Mouse (Mus musculus): ENCODE data around the gene Thap7. TPM values are rescaled to one million over a fixed set of nuclear protein-coding genes. Genes with fewer than 3 reads are reported as not detected.
"Not testable (repeated sequence)": the region's sequence is repeated elsewhere in the genome, so short reads cannot be mapped to it uniquely, and the experiment has no call there.

Thap7 gene
- polyA plus RNA-seq, 1 experiment from 2014 or later, result 55.2 TPM

DNA sequence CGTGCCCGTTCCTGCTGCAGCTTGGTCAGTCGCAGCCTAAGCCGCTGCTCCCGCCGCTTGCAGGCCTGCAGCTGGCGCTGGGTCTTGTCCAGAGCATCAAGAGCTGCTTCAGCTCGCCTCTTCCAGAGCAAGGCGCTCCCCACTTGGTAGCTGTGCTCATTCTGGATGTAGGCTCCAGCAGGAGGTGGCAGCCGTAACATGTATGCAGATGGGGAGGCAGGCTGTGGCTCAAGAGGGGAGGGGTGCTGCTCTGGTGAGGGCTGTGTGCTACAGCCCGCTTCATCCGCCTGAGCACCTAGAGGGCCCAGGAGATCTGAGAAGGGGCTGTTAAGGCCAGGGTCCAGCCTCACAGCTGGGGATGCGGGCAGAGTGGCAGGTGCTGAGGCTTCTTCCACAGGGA lies 2.7 kb downstream of the Thap7 start:
- Histone ChIP-seq H3K4me2 (no peak overlapping the region), H3K9ac (no peak overlapping the region), H3K27ac (no peak overlapping the region), H3K4me3 (replicated peaks) (no peak overlapping the region), H3K4me1 (peaks cover 25% of the 10 kb centered on the region), H3K9me3 (replicated peaks) (no peaks in the 10 kb centered on the region), H3K27me3 (no peaks in the 10 kb centered on the region), H3K36me3 (peaks cover 62% of the 10 kb centered on the region)
- no peak for ATAC-seq (replicated peaks; ENCODE audit: low FRiP score)
- WGBS, result 88% methylated on average over 13 of the region's 13 CpGs

DNA sequence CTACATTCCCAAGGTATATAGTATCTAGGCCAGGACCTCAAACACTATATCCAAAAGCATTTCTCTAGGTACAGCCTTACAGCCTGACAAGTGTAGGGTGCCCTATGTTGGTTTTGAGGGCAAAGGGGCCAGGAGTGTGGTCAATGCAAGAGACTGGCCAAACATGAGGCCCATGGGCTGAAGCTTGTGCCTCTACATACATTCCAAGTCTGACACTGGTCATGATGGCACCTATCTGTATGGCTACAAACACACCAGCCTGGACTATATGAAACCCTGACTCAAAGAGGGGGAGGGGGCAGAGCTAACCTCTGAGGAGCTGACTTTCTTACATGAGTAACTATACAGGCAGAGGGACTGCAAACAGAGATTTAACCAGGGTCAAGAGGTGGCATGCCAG lies 3.3 kb downstream of the Thap7 start:
- peaks cover 68% of the 10 kb centered on the region for H3K36me3 ChIP-seq
- no peak overlapping the region for H3K27ac ChIP-seq
- H3K4me1 ChIP-seq, result peaks cover 25% of the 10 kb centered on the region
- no peaks in the 10 kb centered on the region for H3K9me3 ChIP-seq (replicated peaks)
- no peak for ATAC-seq (replicated peaks; ENCODE audit: low FRiP score)
- H3K27me3 ChIP-seq, result no peaks in the 10 kb centered on the region
- no peak overlapping the region for H3K4me3 ChIP-seq (replicated peaks)
- H3K9ac ChIP-seq, result no peak overlapping the region
- H3K4me2 ChIP-seq, result no peak overlapping the region

DNA sequence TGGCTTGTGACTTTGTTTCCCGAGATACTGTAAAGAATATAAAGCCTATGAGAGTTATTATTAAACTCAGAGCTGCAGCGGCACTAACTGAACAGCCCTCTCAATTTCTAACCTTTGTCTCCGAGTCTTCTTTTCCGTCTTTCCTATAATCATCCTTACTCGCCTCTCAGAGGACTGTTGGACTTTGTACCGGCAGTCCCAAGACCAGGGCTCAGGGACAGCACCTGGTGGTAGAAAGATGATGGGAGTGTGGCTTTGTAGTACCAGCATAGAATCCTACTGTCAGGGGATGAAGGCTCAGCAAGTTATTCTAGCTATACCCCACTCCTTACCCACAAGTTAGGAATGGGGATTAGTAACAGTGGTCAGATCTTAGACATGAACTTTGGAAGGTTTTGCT lies 4.7 kb downstream of the Thap7 start:
- H3K27ac ChIP-seq, result peak overlapping the region; percentile 54
- H3K27me3 ChIP-seq, result no peaks in the 10 kb centered on the region
- no peak overlapping the region for H3K9ac ChIP-seq
- ATAC-seq (replicated peaks; ENCODE audit: low FRiP score), result no peak
- H3K4me1 ChIP-seq, result peaks cover 16% of the 10 kb centered on the region
- peaks cover 82% of the 10 kb centered on the region for H3K36me3 ChIP-seq
- 91% methylated on average over 6 of the region's 6 CpGs for WGBS
- no peaks in the 10 kb centered on the region for H3K9me3 ChIP-seq (replicated peaks)
- H3K4me3 ChIP-seq (replicated peaks), result no peak overlapping the region
- no peak overlapping the region for H3K4me2 ChIP-seq

DNA sequence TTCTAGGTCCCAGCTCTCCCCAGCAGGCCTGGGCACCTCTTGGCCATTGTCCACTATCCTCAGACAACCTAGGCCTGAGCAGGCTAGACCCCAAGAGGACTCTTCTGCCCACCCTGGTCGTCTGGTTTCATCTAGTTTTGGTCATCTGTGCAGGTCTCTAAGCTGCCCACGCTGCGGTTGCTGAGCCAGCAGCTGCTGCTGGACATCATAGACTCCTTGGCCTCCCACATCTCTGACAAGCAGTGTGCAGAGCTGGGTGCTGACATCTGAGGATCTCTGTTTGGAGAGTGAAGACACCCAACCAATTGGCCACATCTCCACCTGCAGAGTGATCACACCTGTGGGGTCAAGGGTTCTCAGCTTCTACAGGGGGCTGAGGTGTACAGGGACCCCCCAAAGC lies 5.4 kb downstream of the Thap7 start:
- no peak for ATAC-seq (replicated peaks; ENCODE audit: low FRiP score)
- H3K9ac ChIP-seq, result no peak overlapping the region

DNA sequence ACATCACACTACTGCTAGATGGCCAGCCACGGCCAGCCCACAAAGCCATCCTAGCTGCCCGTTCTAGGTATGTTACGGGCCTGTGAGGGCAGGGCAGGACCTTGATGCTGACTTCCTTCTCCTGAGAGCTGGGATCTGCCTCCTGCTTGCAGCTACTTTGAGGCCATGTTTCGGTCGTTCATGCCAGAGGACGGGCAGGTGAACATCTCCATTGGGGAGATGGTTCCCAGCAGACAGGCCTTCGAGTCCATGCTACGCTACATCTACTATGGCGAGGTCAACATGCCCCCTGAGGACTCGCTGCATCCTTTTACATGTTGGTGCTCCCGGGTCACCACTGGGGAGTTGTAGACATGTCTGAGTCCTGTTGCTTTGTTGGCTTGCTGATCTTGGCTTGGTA lies 6.8 kb downstream of the Thap7 start:
- no peaks in the 10 kb centered on the region for H3K9me3 ChIP-seq (replicated peaks)
- 89% methylated on average over 11 of the region's 11 CpGs for WGBS
- no peak for ATAC-seq (replicated peaks; ENCODE audit: low FRiP score)
- H3K36me3 ChIP-seq, result peaks cover 98% of the 10 kb centered on the region
- no peak overlapping the region for H3K4me3 ChIP-seq (replicated peaks)
- H3K4me1 ChIP-seq, result peaks cover 5% of the 10 kb centered on the region; the same call in 1 of the 2 replicates
- H3K27ac ChIP-seq, result no peak overlapping the region
- no peaks in the 10 kb centered on the region for H3K27me3 ChIP-seq
- H3K4me2 ChIP-seq, result no peak overlapping the region
- H3K9ac ChIP-seq, result no peak overlapping the region

More for the DNA sequence above, 5.4 kb downstream of the Thap7 start:
- 83% methylated on average over 3 of the region's 3 CpGs for WGBS
- no peak overlapping the region for H3K4me2 ChIP-seq
- H3K27me3 ChIP-seq, result no peaks in the 10 kb centered on the region
- no peak overlapping the region for H3K4me3 ChIP-seq (replicated peaks)
- peaks cover 15% of the 10 kb centered on the region for H3K4me1 ChIP-seq
- peak overlapping the region; percentile 54; the same call in 1 of the 2 replicates for H3K27ac ChIP-seq
- peaks cover 89% of the 10 kb centered on the region for H3K36me3 ChIP-seq
- no peaks in the 10 kb centered on the region for H3K9me3 ChIP-seq (replicated peaks)

DNA sequence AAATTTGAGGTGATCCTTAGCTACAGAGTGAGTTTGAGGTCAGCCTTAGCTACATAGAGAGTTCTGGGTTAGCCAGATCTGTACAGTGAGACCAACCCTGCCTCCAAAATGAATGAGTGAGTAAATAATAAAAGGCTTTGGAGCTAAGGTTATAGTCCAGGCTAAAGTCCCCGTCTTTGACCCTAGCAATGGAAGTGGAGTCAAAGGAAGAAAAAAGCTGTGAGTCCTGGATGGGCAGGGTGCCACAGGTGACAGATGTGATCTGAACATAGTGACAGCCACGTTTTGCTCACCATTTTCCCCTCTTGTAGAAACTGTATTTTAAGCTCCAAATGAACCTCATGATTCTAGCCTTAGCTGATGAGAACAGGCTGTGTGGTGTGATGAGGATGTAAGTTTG lies 12.0 kb downstream of the Thap7 start:
- no peaks in the 10 kb centered on the region for H3K27me3 ChIP-seq
- no peak overlapping the region for H3K4me2 ChIP-seq
- H3K27ac ChIP-seq, result no peak overlapping the region
- H3K36me3 ChIP-seq, result peaks cover 96% of the 10 kb centered on the region
- ATAC-seq (replicated peaks; ENCODE audit: low FRiP score), result no peak
- H3K4me1 ChIP-seq, result no peaks in the 10 kb centered on the region
- 86% methylated on average over 2 of the region's 2 CpGs for WGBS
- no peak overlapping the region for H3K4me3 ChIP-seq (replicated peaks)
- H3K9me3 ChIP-seq (replicated peaks), result no peaks in the 10 kb centered on the region
- no peak overlapping the region for H3K9ac ChIP-seq

DNA sequence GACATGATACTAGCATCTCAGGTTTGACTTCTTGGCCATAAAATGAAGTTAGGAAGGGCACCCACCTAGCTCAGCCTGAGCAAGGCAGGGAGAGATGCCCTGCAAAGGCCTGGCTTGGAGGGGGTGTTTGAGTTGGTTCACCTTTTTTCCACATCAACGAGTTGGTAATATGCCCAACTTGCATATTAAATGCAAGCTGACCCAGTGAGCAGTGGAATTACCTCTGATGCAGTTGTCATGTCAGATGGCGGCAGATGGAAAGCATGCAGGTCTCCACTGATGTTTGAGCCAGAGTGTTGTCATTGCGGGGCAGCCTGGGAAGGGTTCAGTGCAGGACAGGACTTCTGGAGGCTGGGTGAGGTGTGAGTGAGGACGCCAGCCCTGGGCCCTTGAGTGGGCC lies 19.5 kb downstream of the Thap7 start:
- 91% methylated on average over 4 of the region's 4 CpGs for WGBS
- H3K4me2 ChIP-seq, result no peak overlapping the region
- H3K27ac ChIP-seq, result no peak overlapping the region

DNA sequence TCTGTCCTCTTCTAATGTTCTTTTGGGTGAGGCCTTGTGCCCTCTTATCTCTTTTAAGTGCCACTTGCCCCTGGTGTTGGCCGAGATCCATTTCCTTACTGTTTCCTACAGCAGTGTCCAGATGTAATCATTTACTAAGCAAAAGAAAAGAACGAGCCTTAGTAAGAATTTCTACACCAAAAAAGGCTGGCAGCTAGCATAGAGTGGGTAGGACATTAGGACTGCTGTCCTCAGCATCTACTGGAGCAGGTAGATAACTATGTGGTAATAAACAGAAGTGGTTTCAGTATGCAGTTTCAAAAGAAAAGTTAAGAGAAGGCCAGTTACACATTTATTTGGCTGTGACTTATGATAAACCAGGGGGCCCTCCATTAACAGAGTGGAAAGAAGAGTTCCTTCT lies 20.2 kb downstream of the Thap7 start:
- no peak overlapping the region for H3K9ac ChIP-seq
- H3K27ac ChIP-seq, result no peak overlapping the region
- no peak for ATAC-seq (replicated peaks; ENCODE audit: low FRiP score)
- peaks cover 49% of the 10 kb centered on the region for H3K36me3 ChIP-seq
- H3K27me3 ChIP-seq, result no peaks in the 10 kb centered on the region
- peaks cover 21% of the 10 kb centered on the region for H3K4me1 ChIP-seq
- 67% methylated on average over 2 of the region's 2 CpGs for WGBS
- H3K9me3 ChIP-seq (replicated peaks), result no peaks in the 10 kb centered on the region
- no peak overlapping the region; the same call in 1 of the 2 replicates for H3K4me2 ChIP-seq
- H3K4me3 ChIP-seq (replicated peaks), result 0 out of 2 replicates have a peak overlapping the region, but pooled peaks have one; percentile 1

More for the DNA sequence above, 19.5 kb downstream of the Thap7 start:
- Histone ChIP-seq H3K4me1 (peaks cover 21% of the 10 kb centered on the region), H3K27me3 (no peaks in the 10 kb centered on the region), H3K9ac (no peak overlapping the region), H3K9me3 (replicated peaks) (no peaks in the 10 kb centered on the region), H3K36me3 (peaks cover 56% of the 10 kb centered on the region), H3K4me3 (replicated peaks) (no peak overlapping the region)
- ATAC-seq (replicated peaks; ENCODE audit: low FRiP score), result no peak

DNA sequence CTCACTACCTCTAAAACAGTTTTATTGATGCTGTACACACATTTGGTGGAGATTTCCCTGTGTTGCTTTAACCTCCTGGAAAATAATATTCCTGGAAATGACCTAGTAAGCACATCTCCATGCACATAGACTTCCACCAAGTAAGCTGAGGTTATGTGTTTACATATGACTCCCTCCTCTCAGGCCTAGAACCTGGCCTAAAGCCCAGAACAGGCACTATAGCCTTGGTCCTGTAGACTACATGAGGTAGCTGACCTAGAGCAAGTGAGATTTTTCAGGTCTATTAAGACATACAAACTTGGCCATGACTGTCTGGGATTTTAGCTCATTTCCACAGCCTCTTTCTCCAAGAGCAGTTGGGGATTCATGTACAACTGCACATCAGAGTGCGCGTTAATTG lies 20.8 kb downstream of the Thap7 start:
- H3K36me3 ChIP-seq, result peaks cover 43% of the 10 kb centered on the region
- H3K27ac ChIP-seq, result no peak overlapping the region
- H3K4me1 ChIP-seq, result peaks cover 21% of the 10 kb centered on the region
- no peaks in the 10 kb centered on the region for H3K9me3 ChIP-seq (replicated peaks)
- no peaks in the 10 kb centered on the region for H3K27me3 ChIP-seq
- WGBS, result 95% methylated on average over 2 of the region's 2 CpGs
- 0 out of 2 replicates have a peak overlapping the region, but pooled peaks have one; percentile 1 for H3K4me3 ChIP-seq (replicated peaks)
- H3K4me2 ChIP-seq, result peak overlapping the region; percentile 71
- no peak for ATAC-seq (replicated peaks; ENCODE audit: low FRiP score)
- no peak overlapping the region for H3K9ac ChIP-seq

DNA sequence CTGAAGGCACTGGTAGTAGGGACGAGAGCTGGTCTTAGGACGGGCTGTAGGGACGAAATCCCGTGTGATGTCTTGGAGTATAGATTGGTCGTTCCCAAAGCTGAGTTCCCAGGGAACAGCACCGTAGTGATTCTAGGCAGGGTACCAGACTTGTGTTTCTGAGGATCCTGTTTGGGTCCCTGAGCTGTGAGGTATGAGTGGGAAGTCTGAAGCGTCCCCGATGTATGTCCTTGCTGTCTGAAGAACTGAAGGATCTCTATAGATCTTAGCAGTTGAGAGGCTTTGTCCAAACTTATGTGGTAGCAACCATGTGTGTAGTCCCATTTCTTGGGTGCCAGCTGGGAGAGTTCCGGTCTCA lies 21.7 kb downstream of the Thap7 start:
- WGBS, result 10% methylated on average over 9 of the region's 9 CpGs
- Histone ChIP-seq H3K27me3 (no peaks in the 10 kb centered on the region), H3K4me2 (peak overlapping the region; percentile 71), H3K9ac (peak overlapping the region; percentile 90), H3K9me3 (replicated peaks) (no peaks in the 10 kb centered on the region), H3K4me3 (replicated peaks) (peak overlapping the region; percentile 83), H3K4me1 (peaks cover 21% of the 10 kb centered on the region), H3K36me3 (peaks cover 35% of the 10 kb centered on the region), H3K27ac (peak overlapping the region; percentile 97)
- ATAC-seq (replicated peaks; ENCODE audit: low FRiP score), result no peak; the same call in 1 of the 2 replicates

DNA sequence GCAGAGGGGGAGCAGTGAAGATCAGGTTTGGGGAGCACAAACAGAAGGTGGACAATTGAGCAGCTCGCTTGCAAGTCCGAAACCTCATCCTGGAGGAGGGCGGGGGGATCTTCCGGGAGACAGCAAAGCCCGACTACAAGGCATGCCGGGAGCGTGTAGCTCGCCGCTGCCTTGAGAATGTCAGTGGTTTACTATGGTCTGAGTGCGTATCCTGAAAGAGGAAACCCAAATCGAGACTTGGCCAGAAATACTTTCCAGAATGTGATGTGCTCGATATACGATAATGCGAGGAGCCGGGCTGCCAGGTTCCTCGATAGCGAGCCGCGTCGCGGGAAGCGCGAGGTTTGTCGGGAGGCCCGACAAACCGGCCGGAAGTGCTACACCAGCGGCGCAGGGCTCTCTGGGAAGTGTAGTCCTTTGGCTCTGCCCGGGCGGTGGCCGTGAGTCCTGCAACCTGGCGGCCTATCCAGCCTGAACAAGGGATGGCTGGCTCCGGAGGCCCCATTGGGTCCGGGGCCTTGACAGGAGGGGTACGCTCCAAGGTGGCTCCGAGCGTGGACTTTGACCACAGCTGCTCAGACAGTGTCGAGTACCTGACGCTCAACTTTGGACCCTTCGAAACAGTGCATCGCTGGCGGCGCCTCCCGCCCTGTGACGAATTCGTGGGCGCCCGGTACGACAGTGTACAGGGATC lies 22.2 kb downstream of the Thap7 start, which contains the start of gene Lztr1:
Gene Lztr1 (plus strand): TSS at position 143 of the 694 bp plus-strand sequence.
- peak within 1 kb of the TSS; percentile 97 for H3K27ac ChIP-seq
- H3K4me3 ChIP-seq (replicated peaks), result peak within 1 kb of the TSS; percentile 83
- H3K4me1 ChIP-seq, result peaks cover 21% of the 10 kb centered on the region
- peak; percentile 97 for ATAC-seq (replicated peaks; ENCODE audit: low FRiP score)
- no peaks in the 10 kb centered on the region for H3K9me3 ChIP-seq (replicated peaks)
- peaks cover 29% of the 10 kb centered on the region for H3K36me3 ChIP-seq
- H3K9ac ChIP-seq, result peak within 1 kb of the TSS; percentile 90
- under 1% methylated on average over 50 of the region's 50 CpGs for WGBS
- peak within 1 kb of the TSS; percentile 71 for H3K4me2 ChIP-seq
- H3K27me3 ChIP-seq, result no peaks in the 10 kb centered on the region; the same call in 1 of the 2 replicates

DNA sequence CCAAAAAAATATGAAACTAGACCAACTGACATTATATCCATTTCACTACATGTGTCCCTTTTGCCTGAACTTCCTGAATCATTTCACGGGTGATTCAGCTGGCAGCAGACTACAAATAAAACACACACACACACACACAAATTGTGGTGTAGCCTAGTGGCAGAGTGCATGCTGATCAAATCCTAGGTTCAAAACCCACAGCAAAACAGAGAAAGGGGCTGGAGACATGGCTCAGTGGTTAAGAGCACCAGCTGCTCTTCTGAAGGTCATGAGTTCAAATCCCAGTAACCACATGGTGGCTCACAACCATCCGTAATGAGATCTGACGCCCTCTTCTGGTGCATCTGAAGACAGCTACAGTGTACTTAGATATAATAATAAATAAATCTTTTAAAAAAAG lies 22.9 kb downstream of the Thap7 start:
- Histone ChIP-seq H3K4me3 (replicated peaks) (peak overlapping the region; percentile 83), H3K4me1 (peaks cover 21% of the 10 kb centered on the region), H3K9ac (peak overlapping the region; percentile 90), H3K36me3 (peaks cover 23% of the 10 kb centered on the region), H3K27ac (peak overlapping the region; percentile 97), H3K4me2 (peak overlapping the region; percentile 71)
- not testable (repeated sequence) for H3K9me3 ChIP-seq (replicated peaks); ATAC-seq (replicated peaks; ENCODE audit: low FRiP score); H3K27me3 ChIP-seq
- WGBS, result 33% methylated on average over 3 of the region's 3 CpGs
